Mouse (Mus musculus) kidney, embryonic 14.5 days (tissue): ENCODE measurements around the gene Lgals7. TPM values are rescaled to one million over a fixed set of nuclear protein-coding genes. Genes with fewer than 3 reads are reported as not detected.
"Not testable (repeated sequence)": the region's sequence is repeated elsewhere in the genome, so short reads cannot be mapped to it uniquely, and the experiment has no call there.

Experiments used
- ATAC-seq: fragments of 200-750 bp; cut with Nextera tagmentation; 2 replicates; pipeline ENCODE4 v1.8.0; 2017; ENCODE audit warnings: moderate number of reproducible peaks, mild to moderate bottlenecking, moderate TSS enrichment, moderate library complexity; ENCODE audit not compliant: low FRiP score, low TSS enrichment
- H3K27ac ChIP-seq: fragments of 300-500 bp; sonication (generic); 2 replicates; pipeline ENCODE4 v1.5.1; 2014; ENCODE audit warnings: low read depth, mild to moderate bottlenecking, low read length, moderate library complexity, mixed read lengths
- H3K27me3 ChIP-seq: fragments of 300-500 bp; sonication (generic); 2 replicates; pipeline ENCODE4 v1.6.1; 2014; ENCODE audit warnings: mild to moderate bottlenecking, low read length; ENCODE audit not compliant: control insufficient read depth, insufficient read depth
- H3K36me3 ChIP-seq: fragments of 300-500 bp; sonication (generic); 2 replicates; pipeline ENCODE4 v1.6.1; 2014; ENCODE audit warnings: low read length, mixed read lengths; ENCODE audit not compliant: control insufficient read depth, insufficient read depth
- H3K4me1 ChIP-seq: fragments of 300-500 bp; sonication (generic); 2 replicates; pipeline ENCODE4 v1.6.1; 2014; ENCODE audit warnings: low read length, mixed read lengths; ENCODE audit not compliant: control insufficient read depth, insufficient read depth
- H3K4me2 ChIP-seq: fragments of 300-500 bp; sonication (generic); replicated peaks from 2 replicates; pipeline ENCODE4 v1.6.1; 2014; ENCODE audit warnings: low read depth, mild to moderate bottlenecking, low read length
- H3K4me3 ChIP-seq: fragments of 300-500 bp; sonication (generic); 2 replicates; pipeline ENCODE4 v1.5.1; 2014; ENCODE audit warnings: mild to moderate bottlenecking, low read length
- H3K9ac ChIP-seq: fragments of 300-500 bp; sonication (generic); 2 replicates; pipeline ENCODE4 v1.6.1; 2014; ENCODE audit warnings: low read depth, mild to moderate bottlenecking, low read length, moderate library complexity
- H3K9me3 ChIP-seq: fragments of 300-500 bp; sonication (generic); 2 replicates; pipeline ENCODE4 v1.6.1; 2016; ENCODE audit warnings: low read length; ENCODE audit not compliant: control insufficient read depth
- WGBS: fragments of 180-500 bp; shearing (Covaris S2); extraction: QIAGEN DNeasy Blood & Tissue Kit; methylation state at CpG from one replicate; pipeline ENCODE4 v1.1.7; 2014; 5-methylcytosine and 5-hydroxymethylcytosine counted together
- polyA plus RNA-seq: library from polyadenylated mRNA; unstranded; fragments of >200 nt; fragmentation: Nextera tagmentation; extraction: Ambion mirVana; gene quantifications from 2 replicates; pipeline ENCODE4 v1.2.1, GENCODE M21; 2014

The Lgals7 gene
- polyA plus RNA-seq, 1 experiment from 2014 or later, result 1.1 TPM

- peak overlapping the region; percentile 25; the same call in 1 of the 2 replicates for H3K4me3 ChIP-seq
- H3K27me3 ChIP-seq, result no peaks in the 10 kb centered on the region
- H3K4me2 ChIP-seq, result peak overlapping the region; percentile 41
- no peaks in the 10 kb centered on the region for H3K36me3 ChIP-seq
- H3K9ac ChIP-seq, result peak overlapping the region; percentile 40; the same call in 1 of the 2 replicates
- H3K9me3 ChIP-seq, result peaks cover 4% of the 10 kb centered on the region; the same call in 1 of the 2 replicates
- H3K27ac ChIP-seq, result no peak overlapping the region
- peaks cover 12% of the 10 kb centered on the region for H3K4me1 ChIP-seq
- ATAC-seq, result peak; percentile 67
- WGBS, result 32% methylated on average over 33 of the region's 33 CpGs
Measured at GRCm38 (mm10) chr7:28865481-28866300, 2.0 kb downstream of the Lgals7 start.

- H3K4me3 ChIP-seq, result no peak overlapping the region
- H3K9me3 ChIP-seq, result no peaks in the 10 kb centered on the region
- no peak overlapping the region for H3K4me2 ChIP-seq
- WGBS, result 90% methylated on average over 28 of the region's 28 CpGs
- H3K27ac ChIP-seq, result no peak overlapping the region
- no peak for ATAC-seq
- H3K4me1 ChIP-seq, result peaks cover 12% of the 10 kb centered on the region
- no peaks in the 10 kb centered on the region for H3K27me3 ChIP-seq
- no peaks in the 10 kb centered on the region for H3K36me3 ChIP-seq
- H3K9ac ChIP-seq, result no peak overlapping the region
Measured at GRCm38 (mm10) chr7:28866769-28867507, 3.3 kb downstream of the Lgals7 start.

DNA sequence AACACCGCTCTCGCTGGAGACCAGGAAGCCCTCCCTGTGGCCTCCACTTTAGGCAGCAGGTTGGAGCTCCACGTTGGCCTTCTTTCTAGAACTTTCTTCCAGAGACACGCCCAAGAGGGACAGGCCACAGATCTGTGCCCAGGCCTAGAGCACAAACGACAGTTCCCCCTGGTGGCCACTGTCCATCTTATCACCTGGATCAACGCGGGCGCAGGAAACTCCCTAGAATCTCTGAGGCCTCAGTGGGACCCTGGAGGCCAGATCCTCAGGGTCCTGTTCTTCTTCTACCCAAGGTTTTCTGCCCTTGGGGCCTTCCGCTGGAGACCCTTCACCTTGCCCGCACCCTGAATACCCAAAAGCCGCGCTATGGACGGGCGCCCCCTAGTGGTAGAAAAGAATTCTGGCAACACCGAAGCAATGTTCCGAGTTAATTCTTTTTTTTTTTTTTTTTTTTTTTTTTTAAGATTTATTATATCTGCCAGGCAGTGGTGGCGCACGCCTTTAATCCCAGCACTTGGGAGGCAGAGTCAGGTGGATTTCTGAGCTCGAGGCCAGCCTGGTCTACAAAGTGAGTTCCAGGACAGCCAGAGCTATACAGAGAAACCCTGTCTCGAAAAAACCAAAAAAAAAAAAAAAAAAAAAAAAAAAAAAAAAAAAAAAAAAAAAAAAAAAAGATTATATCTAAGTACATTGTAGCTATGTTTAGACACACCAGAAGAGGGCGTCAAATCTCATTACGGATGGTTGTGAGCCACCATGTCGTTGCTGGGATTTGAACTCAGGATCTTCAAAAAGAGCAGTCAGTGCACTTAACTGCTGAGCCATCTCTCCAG lies 4.1 kb downstream of the Lgals7 start:
- not testable (repeated sequence) for H3K9me3 ChIP-seq, H3K27me3 ChIP-seq, H3K9ac ChIP-seq, H3K4me3 ChIP-seq, H3K4me2 ChIP-seq, H3K27ac ChIP-seq, H3K36me3 ChIP-seq
- WGBS, result 33% methylated on average over 23 of the region's 23 CpGs
- peak; percentile 37; the same call in 1 of the 2 replicates for ATAC-seq
- peaks cover 12% of the 10 kb centered on the region for H3K4me1 ChIP-seq

GRCm38 (mm10) chr7:28870901-28871664 lies 7.4 kb downstream of the Lgals7 start:
- no peak overlapping the region for H3K4me3 ChIP-seq
- no peaks in the 10 kb centered on the region for H3K9me3 ChIP-seq
- H3K4me2 ChIP-seq, result no peak overlapping the region
- no peaks in the 10 kb centered on the region; the same call in 1 of the 2 replicates for H3K4me1 ChIP-seq
- H3K27ac ChIP-seq, result no peak overlapping the region
- no peaks in the 10 kb centered on the region for H3K27me3 ChIP-seq
- no peak overlapping the region for H3K9ac ChIP-seq
- no peak for ATAC-seq
- H3K36me3 ChIP-seq, result no peaks in the 10 kb centered on the region
- 90% methylated on average over 24 of the region's 24 CpGs for whole genome bisulfite sequencing

DNA sequence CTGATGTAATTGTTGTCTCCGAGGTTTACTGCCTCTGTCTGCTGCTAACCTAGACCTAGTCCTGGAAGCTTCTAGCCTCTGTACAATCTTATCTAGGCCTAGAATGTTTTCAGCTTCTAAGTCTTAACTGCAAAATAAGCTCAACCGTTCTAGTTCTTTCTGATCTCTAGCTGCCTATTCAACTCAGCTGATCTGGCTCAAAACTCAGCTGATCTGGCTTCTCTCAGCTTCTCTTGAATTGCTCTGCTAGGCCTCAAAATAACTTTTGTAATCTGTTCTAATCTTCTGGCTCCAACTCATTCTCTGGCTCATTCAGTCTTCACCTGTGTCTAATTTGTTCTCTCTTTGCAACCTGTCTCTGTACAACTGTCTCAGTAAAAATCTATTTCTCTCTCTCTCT lies 10.9 kb downstream of the Lgals7 start:
- Histone ChIP-seq H3K9ac (no peak overlapping the region), H3K36me3 (no peaks in the 10 kb centered on the region), H3K27me3 (no peaks in the 10 kb centered on the region), H3K4me1 (no peaks in the 10 kb centered on the region), H3K4me2 (no peak overlapping the region), H3K27ac (no peak overlapping the region), H3K4me3 (no peak overlapping the region), H3K9me3 (no peaks in the 10 kb centered on the region)
- ATAC-seq, result no peak
- 68% methylated on average over 2 of the region's 2 CpGs for WGBS

- Histone ChIP-seq H3K9me3 (no peaks in the 10 kb centered on the region), H3K4me3 (no peak overlapping the region), H3K27me3 (no peaks in the 10 kb centered on the region), H3K4me1 (0 out of 2 replicates have a peak, but pooled peaks cover 1% of the 10 kb centered on the region), H3K4me2 (no peak overlapping the region), H3K27ac (no peak overlapping the region), H3K36me3 (no peaks in the 10 kb centered on the region), H3K9ac (no peak overlapping the region)
- WGBS, result 80% methylated on average over 4 of the region's 4 CpGs
- no peak for ATAC-seq
Measured at GRCm38 (mm10) chr7:28876099-28876498, 12.4 kb downstream of the Lgals7 start.

GRCm38 (mm10) chr7:28877155-28877554 lies 13.5 kb downstream of the Lgals7 start:
- Histone ChIP-seq H3K27me3 (no peaks in the 10 kb centered on the region), H3K9ac (no peak overlapping the region), H3K4me2 (no peak overlapping the region), H3K9me3 (no peaks in the 10 kb centered on the region), H3K4me3 (no peak overlapping the region), H3K27ac (no peak overlapping the region), H3K4me1 (peaks cover 7% of the 10 kb centered on the region; the same call in 1 of the 2 replicates), H3K36me3 (no peaks in the 10 kb centered on the region)
- no peak for ATAC-seq
- 85% methylated on average over 7 of the region's 7 CpGs for WGBS

GRCm38 (mm10) chr7:28877856-28878255 lies 14.2 kb downstream of the Lgals7 start:
- ATAC-seq, result no peak
- Histone ChIP-seq H3K4me2 (no peak overlapping the region), H3K27ac (no peak overlapping the region), H3K27me3 (no peaks in the 10 kb centered on the region), H3K4me3 (no peak overlapping the region), H3K4me1 (peaks cover 7% of the 10 kb centered on the region; the same call in 1 of the 2 replicates), H3K9ac (no peak overlapping the region), H3K36me3 (no peaks in the 10 kb centered on the region), H3K9me3 (no peaks in the 10 kb centered on the region)
- 63% methylated on average over 4 of the region's 4 CpGs for WGBS
